Mouse (Mus musculus): ENCODE measurements around the gene Rep15. TPM values are rescaled to one million over a fixed set of nuclear protein-coding genes. Genes with fewer than 3 reads are reported as not detected.

The Rep15 gene
- total RNA-seq, 2 experiments from 2014 or later = 0.41 to 0.74 TPM

DNA sequence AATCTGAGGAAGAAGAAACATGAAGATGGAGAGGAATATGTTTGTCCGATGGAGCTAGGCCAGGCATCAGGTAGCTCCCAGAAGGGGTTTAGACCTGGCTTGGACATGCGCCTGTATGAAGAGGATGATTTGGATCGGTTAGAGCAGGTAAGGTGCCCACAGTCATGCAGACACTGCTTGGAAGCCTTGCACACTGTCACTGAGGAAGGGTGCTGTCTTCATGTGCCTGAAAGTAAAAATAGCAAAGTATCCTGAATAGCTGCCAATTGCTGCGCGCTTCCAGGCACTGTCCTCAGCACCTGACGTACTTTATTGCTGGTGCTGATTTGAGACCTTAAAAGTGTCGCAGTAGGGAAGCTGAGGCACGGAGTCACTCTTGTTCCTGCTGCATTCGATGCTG, 2.8 kb upstream of the Rep15 start:
- DNase-seq (ENCODE audit: low spot score) = peak; percentile 18

DNA sequence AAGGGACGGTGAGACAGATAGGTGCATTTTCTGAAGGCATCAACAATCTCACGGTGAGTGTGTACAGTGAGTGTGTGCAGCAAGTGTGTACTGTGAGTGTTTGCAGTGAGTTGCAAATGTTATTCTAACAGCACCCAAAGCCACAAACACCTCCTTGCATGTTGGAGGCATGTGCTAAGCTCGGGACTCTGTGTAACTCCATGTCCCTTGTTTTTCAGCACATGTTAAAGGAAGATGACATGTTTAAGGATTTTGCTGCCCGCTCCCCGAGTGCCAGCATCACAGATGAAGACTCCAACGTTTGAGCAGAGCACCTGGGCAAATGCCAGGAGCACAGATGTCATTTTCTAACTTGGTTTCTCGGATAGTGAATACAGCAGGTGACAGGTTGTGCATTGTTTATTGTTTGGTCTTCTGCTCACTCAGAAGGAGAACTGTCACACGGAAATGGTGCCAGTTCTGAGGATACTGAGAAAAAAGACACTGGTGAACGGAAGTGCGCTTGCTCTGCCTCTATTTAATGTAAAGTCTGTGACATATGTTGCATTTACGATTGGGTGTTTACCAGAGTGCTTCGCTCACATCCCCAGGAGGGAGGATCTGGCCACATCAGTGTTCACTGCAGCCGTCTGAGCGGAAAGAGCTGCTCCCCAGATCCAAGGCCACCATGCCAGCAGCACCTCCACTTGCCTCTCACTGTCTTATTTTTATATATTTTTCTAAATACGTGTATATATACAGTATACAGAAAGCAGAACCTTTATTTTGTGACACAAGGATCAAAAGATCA, 2.1 kb upstream of the Rep15 start:
- DNase-seq (ENCODE audit: low spot score) = no peak

DNA sequence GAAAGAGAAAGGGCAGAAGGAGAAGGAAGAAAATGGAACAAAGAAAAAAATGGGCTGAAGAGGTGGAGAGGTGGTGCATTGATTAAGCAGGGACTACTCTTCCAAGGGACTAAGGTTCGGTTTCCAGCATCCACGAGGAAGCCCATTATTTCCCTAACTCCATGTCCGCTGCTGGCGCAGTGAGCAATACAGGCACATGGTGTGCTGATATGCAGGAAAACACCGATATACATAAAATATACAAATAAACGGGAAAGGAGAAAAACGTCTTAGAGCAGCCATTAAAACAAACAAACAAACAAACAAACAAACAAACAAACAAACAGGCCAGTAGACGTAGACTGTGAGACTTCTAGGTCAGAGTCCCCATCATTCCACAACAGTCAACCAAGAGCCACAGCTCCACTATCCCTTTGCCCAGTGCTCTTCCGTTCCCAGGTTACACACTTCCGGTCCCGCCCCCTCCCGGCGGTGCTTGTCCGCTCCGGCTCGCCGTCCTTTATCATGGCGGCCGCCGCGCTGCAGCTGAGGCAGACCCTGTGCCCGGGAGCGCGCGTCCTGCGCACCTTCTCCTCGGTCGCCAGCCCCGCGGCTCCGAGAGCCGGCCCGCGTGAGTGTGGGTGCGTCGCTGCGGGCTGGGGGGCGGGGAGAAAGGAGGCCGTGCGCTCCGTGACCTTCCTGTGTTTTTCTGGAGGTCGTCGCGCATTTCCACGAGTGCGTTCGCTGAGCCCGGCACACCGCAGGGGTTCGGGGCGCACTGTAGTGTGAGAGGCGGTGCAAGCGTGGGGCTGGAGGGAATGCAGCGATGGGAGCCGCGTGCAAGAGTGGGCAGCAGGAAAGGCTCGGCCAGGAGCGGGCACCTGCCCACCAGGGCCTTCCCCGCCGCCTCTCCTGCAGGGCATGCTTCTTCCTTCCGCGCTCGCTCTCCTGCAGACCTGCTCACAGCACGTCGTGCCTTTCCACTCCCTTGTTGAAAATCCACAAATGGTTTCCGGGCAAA, 10.2 kb downstream of the Rep15 start, which contains the start of gene Mrps35:
Gene Mrps35, plus strand, starts transcription at position 474 of the 1,000 bp plus-strand sequence.
- peak; percentile 87 for DNase-seq (ENCODE audit: low spot score)

DNA sequence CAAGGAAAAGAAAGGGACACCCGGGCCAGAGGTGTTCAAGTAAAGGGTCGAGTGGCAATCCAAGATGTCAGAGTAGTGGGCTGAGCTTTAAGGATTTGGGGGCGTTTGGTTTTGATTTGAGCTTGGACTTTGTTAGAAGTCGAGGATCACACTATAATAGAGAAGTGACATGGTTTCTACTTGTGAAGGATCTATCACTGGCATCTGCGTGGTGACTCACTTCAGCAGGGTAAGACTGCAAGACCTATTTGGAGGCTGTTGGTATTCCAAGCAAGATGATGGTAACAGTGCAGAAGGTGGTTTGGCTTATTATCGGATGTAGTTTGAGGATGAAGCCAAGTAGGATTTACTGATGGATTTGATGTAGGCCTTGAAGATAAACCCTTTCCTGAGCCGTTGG, 11.2 kb downstream of the Rep15 start:
- DNase-seq (ENCODE audit: low spot score) = no peak

DNA sequence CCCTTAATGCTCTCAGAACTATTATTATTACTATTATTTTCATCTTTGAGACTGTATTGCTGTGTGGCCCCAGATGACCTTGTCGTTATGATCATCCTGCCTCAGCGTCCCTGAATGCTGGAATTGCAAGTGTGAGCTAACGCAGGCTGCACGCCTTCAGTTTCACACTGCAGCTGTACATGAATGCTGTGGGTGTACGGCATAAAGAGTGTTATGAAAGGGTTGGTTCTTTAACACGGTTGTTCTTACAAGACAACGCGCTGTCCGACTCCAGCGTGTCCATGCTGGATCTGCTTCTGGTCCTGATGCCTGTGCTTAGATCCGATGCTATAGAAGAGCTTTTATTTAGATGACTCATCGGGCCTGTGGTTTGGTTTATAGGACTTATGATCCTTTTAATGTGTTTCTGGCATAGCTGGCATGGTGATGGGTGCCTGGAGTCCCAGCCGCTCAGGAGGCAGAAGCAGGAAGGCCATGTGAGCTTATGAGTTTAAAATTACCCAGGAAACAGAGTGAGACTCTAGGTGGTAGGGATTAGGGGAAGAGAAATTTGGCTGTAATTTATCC, 16.9 kb downstream of the Rep15 start:
- no peak for DNase-seq (ENCODE audit: low spot score)

DNA sequence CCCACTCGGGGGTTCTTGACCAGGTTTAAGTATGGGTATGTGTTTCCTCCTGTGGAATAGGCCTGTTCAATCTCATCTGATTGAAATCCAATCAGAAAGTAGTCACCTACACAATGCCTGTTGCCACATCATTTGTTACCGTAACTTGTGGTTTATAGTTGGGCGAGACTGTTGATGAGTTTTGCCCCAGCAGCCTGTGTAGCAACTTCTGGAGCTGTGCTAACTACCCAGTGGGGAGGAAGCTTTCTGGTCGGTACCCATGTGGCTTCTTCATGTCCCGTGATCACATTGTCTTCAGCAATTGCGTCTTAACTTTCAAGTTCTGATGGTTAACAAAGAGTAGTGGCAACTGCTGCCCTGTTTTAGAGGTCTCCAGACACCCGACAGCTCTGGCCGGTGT, 19.3 kb downstream of the Rep15 start:
- no peak for DNase-seq (ENCODE audit: low spot score)

DNA sequence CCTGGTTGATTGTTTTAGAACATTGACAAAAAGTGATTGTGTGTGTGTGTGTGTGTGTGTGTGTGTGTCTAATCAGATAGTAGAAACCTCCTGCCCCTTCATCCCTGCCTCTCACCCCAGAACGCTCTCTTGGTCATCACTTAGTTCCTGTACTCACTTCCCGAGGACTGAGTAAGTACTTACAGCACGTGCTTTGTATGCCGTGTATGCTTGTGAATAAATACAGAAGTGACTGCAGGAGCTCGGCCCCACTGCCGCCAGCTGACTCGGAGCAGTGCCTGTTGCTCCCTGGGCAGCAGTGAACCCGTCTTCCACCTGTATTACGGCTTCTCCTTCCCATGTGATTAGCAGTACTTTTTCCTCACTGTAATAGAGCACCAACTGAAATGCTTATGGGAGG, 20.1 kb downstream of the Rep15 start:
- DNase-seq (ENCODE audit: low spot score) = no peak

DNA sequence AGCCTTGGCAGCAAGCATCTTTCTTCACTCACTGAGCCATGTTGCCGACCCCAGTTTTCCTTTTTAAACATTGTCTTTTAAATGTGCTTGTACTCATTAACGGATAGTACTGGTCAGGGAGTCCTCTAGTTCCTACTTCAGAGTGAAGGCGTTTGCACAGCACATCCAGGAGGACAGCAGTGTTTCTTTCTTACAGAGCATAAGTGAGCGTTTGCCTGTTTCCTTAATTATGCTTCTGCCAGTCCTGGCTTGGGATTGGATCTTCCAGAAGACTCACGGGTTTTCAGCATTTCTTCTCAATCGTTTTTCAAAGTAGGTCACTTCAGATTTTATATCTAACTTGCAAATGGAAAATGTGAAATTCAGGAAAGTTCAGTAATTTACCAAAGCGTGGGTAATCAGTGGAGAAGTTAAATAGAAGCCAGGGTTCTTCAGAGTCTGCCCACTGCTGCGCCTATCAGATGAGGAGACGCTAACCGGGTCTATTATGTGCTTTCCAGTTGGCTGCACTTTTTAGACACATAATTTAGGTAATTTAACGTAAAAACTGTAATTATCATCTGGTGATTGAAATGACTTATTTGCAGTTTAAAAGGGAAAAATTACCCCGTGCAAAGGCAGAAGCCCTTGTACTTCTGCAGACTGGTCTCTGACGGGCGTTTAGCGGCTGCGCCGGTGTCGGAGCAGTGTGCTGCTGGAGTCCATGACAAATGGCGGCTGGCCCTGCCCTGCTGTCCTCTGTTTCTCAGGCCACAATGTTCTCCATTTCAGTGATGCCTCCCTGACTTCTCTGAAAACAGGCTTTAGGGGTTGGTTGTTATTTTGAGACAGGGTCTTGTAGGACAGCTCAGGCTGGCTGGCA, 21.6 kb downstream of the Rep15 start:
- DNase-seq (ENCODE audit: low spot score) = no peak

DNA sequence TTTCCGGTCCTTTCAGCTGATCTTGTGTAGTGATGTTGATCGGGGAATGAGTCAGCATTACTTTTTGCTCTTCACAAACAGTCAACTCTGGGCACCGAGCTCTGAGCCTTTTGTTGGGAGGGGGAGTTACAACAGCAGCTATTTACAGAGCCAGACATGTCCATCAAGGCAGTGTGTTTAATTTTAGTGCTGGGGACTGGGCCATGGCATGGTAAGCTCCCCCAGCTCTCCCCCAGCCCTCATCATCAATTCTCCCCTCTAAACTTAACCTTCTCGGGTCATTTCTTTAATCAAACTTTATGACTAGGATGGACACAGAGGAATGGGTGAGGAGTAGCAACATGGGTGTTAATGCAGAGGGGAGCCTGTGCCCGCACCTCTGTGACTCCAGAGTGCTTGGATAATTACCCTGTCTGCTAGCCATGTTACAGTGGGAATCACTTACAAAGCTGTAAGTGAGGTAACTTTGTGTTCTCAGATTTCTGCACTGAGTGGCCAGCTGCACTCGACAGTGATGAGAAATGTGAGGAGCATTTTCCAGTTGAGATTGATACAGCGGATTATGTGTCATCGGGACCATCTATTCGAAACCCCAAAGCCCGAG, 23.1 kb downstream of the Rep15 start:
- DNase-seq (ENCODE audit: low spot score) = no peak

DNA sequence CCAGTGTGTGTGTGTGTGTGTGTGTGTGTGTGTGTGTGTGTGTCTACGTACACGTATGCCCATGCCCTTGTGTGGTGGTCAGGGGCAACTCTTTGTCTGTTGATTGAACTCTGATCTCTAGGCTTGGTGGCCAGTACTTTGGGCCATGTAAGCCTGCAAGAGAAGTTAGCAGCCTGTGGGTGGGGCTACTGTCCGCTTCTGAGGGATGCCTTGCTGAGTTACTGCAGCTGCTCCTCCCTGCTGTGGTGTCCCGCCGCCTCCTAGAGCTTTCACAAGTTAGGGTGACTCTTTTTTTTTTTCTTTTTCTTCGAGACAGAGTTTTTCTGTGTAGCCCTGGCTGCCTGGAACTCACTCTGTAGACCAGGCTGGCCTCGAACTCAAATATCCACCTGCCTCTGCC, 26.9 kb downstream of the Rep15 start:
- no peak for DNase-seq (ENCODE audit: low spot score)

DNA sequence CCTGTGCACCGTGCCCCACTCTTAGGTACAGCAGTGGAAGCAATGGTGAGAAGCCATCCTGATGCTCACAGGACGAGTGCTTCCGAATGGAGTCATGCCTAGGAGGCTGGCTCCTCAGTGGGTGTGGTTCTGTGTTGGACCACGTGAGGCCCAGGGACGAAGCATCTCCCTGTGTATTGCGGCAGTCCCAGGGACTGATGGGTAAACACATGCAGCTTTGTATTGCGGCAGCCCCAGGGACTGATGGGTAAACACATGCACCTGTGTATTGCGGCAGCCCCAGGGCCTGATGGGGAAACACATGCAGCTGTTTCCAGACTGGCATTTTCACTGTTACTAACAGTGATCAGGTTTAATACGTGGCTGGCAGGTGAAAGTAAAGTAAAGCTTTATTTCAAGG, 29.2 kb downstream of the Rep15 start:
- no peak for DNase-seq (ENCODE audit: low spot score)

DNA sequence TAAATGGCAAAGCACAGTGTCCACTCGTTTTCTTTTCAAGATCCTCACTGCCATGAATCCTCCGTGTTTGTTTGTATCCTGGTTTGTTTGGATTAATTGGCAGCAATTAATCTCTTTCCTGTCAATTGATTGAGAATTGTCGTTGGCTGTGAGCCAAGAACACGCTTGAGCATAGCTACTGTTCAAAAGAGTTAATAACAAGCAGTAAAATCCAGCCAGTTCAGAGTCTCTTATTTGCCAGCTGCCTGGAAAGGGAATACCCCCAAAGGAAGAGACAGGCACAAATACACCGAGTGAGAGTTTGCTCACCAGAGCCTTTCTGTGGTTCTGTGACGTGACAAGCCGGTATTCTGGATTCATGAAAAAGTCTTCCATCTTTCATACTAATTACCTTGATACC, 29.6 kb downstream of the Rep15 start:
- DNase-seq (ENCODE audit: low spot score) = no peak

DNA sequence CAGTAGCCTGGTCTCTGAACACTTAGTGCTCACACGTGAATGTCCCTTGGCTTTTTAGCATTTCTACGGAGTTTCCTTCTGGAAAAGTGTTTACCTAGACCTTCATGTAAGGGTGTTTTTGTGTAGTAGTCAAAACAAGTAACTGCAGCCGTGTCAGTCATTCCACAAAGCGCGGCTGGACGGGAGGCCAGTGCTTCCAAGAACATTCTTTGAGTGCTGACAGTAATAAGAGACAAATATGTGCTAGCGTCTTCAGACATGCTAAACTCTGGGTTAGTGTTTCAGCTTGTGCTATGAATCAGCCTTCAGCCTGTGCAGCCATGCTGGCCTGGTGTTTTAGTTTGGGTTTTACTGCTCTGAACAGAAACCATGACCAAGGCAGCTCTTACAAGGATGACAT, 30.3 kb downstream of the Rep15 start:
- peak; percentile 44 for DNase-seq (ENCODE audit: low spot score)

DNA sequence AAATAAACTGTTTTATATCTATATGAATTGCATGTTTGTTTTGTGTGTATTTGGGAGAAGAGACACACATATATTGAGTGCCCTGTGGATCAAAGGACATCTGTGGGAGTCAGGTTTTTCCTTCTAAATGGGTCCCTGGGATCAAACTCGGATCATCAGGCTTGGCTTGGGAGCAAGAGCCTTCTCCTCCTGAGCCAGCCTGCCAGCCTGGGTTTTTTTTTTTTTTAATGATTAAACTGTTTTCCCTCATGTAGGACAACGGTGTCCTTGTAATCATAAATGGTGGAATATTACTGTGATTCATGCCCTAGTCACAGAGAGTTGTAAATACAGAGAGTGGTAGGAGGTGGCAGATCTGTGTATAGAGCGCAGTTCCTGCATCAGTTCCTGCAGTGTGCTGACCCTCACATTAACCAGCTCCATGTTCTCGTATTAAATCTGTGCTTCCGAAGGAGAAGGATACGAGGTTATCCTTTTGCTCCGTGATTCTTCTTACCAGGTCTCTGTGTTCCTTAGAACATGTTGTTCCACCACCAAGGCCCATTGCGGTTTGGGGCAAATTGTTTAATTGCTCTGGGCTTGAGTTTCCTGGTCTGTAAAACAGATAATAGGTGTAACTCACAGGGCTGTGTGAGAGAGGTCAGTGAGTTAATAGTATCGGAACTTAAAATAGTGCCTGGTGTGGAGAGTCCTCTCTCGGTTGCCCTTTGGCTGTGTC, 32.0 kb downstream of the Rep15 start:
- DNase-seq (ENCODE audit: low spot score) = no peak

DNA sequence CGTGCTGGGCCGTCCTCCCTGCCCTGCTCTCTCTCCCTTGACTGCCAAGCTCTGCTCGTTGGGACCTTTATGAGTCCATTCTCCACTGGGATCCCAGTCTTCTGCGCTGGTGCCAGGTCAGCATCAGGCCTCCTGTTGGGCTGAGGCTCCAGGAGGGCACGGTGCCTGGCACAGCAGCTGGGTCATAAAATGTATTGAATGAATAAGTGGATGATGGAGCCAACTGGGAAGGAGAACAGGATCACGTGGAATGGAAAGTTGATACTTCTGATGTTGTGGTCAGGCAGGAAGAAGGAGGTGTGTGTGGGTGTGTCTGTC, 32.5 kb downstream of the Rep15 start:
- peak; percentile 90 for DNase-seq (ENCODE audit: low spot score)

DNA sequence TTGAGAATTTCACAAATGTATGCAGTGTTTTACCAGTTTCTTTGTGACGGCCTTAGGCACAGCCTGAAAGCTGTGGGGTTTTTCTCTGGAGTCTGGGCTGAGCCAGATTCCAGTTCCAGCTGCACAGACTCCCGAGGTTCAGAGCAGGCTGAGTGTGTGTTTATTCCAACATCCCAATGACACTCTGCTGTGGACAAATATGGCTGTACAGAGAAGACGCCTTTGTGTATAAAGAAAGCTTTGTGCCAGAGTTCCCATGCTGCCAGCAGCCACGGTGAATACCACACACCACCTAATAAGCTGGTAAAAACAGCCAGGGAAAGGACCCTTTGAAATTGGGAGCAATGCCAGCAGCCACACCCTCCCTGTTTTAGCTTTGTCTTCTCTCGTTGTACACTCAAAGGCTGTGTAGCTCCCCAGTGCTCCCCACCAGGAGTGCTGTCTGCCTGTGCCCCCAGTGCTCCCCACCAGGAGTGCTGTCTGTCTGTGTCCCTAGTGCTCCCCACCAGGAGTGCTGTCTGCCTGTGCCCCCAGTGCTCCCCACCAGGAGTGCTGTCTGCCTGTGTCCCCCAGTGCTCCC, 43.5 kb downstream of the Rep15 start:
- no peak for DNase-seq (ENCODE audit: low spot score)

DNA sequence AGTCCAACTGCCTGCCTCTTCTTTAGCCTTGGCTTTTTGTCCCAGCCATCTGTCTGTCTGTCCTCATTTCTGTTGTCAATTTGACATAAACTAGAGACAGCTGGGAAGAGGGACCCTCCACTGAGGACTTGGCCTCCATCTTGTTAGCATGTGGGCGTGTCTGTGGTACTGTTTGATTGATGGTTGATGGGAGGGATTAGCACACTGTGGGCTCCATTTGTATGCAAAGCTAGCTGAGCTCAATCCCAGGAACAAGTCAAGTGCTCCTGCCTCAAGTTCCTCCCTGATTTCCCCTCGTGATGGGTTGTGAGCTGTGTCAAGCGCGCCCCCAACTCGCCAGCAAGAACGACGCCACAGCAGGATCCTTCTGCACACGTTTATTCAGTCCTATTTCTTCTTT, 44.5 kb downstream of the Rep15 start:
- no peak for DNase-seq (ENCODE audit: low spot score)

DNA sequence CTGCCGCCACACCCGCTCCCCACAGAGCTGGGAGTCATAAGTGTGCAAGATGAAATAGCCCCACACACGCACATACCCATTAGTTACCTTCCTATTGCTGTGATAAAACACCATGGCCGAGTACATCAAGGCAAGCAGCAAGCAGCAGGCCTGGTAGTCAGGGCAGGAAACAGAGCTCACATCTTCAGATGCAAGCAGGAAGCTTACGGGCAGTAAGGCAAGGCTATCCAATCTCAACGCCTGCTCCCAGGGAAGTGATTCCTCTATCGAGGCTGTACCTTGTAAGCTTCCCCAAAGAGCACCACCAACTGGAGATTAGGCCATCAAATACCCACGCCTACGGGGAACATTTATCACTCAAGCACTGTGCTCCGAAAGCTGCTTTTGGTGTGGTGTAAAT, 47.5 kb downstream of the Rep15 start:
- no peak for DNase-seq (ENCODE audit: low spot score)

Measured in gastrocnemius, adult 18-20 months (tissue).